Mouse (Mus musculus): Measurements from ENCODE around the gene BC048679. TPM values are rescaled to one million over a fixed set of nuclear protein-coding genes. Genes with fewer than 3 reads are reported as not detected.

The BC048679 gene
- total RNA-seq, 2 experiments from 2014 or later = not detected

DNA sequence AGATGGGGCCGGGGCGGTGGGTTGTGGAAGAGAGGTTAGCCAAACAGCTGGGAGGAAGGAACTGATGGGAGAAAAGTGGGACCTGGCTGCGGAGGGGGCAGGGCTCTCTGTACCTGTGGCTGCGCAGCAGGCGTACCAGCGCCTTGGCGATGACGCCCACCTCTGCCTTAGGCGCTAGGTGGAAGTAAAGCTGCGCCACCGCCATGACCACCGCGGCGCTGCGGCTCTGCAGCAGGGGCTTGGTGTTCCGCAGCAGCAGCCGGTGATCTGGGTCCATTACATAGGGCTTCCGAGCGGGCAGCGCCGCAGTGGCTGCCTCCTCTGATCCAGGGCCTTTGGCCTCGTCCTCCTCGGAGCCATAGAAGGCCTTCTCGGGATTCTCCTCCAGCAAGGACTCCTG is 21.2 kb downstream of the BC048679 start:
- DNase-seq = no peak

DNA sequence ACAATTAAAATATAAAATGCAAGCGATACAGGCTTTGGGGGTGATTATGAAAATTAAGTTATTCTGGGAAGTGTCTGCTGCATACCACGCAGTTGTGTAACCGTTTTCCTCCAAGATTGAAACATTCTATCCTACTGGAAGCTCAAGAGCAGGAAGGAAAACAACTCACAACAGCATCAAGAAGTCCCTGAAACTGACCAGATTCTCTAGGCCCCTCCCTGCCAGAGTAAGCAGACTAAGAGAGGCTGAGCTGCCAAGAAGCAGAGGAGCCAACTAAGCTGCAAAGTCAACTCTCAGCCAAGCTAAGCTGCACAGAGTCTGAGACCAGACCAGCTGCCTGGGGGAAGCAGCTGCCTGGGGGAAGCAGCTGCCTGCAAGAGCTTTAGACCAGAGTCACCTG is 22.9 kb downstream of the BC048679 start:
- DNase-seq = no peak

DNA sequence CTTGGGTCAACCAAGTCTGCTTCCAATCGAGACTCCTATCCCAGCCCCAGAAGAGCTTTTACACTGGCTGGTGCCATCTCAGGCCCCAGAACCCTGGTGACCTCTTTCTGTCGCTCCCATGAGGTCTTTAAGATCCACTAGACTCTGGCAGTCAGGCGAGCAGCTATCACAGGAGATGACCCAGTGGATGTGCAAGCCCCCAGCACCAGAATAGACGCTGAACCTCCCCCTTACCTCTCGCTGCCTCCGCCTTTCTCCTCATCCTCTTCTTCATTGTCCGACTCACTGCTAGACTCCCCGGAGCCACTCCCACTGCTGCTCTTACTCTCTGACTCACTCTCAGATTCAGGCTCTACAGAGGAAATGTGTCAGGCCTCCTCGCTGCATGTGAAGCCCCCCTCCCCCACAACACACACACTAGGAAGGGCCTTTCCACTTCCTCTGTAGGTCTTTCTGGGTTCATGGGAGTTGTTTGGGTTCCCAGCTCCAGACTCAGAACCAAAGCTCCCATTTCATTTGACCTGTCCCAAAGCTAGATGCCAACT is 33.1 kb downstream of the BC048679 start:
- DNase-seq = no peak

DNA sequence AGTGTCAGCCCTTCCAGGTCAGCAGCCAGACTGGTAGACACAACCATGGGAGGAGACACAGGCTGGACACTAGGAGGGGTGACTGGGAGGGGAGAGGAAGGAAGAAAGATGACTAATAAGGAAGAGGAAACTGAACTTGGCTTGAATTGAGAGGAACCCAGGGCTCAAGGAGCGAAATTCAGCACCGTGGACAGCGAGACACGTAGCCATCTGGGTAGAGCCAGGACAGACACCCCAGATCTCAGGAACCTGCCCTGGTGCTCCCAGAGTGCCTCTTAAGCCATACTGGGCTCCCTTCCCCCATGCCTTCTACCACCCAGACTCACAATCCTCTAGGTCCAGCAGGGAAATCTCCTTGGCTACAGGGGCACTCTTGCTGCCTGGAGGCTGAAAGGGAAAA is 34.0 kb downstream of the BC048679 start:
- no peak for DNase-seq

DNA sequence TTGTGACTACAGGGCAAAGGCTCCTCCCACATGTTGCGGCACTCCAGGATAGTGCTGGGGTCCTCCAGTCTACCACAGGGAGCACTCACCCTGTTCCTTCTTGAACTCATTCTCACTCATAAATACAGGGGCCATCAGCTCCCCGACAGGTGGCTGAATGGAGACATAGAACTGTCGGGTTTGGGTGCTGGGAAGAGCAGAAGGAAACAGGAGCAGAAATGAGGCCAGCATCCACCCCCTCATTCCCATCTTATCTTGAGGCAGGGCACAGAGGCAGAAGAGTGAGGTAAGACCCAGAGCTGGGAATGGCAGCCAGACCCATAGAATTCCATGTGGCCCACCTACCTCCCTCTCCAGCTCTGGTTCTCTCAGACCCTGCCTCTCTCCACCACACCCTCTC is 35.3 kb downstream of the BC048679 start:
- no peak for DNase-seq

DNA sequence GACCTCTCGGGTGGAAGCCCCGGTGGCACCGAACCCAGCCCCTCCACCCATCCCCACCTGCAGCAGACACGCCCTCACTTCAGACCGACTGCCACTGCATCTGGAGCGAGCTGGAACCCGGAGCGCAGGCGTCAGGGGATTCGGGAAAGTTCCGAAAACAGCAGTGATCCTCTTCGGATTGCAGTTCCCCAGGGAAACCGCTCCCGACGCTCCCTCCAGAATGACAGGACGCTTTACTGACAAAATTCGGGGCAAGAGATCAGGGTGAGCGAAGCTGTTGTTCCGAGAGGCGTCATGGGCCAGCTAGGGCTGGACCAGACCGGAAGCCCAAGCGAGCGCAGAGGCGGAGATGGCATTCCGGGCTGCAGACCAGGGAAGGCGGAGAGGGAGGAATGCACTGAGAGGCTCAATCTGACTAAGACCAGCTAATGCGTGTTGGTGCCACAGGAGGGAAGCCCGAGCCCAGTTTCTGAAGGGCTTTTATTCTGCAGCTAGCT is 42.9 kb downstream of the BC048679 start, which contains the start of gene Cpeb1:
TSS of gene Cpeb1 (minus strand) at position 311 of the 497 bp plus-strand sequence.
- DNase-seq = peak; percentile 81 to 86

DNA sequence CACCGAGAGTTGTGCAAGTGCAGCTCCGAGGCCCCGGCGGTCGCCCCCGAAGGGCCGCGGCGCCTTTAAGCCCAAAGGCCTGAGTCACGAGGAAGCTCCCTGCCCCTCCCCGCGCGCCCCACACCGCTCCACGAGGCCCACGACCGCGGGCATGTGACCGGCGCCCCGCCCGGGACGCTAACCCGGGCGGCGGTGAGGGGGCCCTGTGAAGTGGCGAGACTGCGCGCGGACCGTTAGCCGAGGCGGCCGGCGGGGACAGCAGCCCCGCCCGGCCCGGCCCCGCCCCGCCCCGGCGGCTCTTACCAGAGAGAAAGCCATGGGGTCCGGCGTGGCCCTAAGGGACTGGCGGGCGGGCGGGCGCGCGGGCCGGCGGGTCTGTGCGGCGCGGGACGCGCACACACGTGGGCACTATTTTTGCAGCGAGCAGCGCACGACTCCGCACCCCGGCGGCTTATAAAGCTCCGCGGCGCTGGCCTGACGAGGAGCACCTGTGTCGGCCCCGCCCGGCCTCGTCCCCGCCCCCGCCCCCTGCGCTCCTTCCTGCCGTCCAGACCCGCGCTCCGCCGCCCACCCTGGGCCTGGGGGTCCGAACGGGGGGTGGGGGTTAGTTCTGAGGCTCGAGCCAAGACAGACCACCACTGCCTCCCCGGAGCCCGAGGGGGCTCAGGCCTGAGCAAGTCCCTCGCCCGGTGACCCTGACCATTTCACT is 43.6 kb downstream of the BC048679 start:
- DNase-seq = peak; percentile 72 to 75

DNA sequence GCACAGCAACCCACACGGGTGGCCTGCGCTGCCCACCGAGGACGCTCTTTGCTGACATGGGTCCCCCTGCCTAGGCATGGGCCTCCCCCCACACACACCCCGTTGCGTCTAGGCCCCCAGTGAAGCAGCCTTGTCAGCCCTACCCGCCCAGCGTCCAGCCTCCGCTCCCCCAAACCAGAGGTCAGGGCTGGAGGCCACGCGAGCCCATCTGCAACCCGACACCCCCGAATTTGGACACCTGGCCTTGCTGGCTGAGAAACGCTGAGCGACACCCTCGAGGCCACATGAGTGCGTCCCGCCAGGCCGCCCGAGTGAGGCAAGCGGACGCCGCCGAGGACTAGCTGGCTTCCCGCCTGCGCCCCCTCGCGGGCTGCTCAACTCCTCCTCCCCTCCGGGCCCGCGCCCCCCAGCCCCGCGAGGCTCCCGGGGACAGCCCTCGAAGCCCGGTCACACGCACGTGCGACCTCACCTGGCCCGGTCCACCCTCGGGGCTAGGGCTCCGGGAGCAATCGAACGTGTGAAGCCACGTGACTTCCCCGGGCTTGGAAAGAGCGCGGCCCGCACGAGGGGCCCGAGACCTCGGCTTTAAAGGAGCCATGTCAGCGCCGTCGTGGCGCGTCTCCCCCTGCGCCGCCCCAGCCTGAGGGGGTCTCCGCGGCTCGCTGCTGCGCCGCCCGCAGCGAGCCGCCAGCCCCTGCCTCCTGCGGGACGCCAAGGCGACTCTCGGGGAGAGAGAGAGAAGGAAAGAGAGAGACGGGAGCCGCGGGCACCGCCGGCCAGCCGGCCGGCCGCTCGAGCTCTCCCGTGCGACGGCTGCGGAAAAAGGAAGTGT is 44.4 kb downstream of the BC048679 start:
- peak; percentile 48 to 68 for DNase-seq

DNA sequence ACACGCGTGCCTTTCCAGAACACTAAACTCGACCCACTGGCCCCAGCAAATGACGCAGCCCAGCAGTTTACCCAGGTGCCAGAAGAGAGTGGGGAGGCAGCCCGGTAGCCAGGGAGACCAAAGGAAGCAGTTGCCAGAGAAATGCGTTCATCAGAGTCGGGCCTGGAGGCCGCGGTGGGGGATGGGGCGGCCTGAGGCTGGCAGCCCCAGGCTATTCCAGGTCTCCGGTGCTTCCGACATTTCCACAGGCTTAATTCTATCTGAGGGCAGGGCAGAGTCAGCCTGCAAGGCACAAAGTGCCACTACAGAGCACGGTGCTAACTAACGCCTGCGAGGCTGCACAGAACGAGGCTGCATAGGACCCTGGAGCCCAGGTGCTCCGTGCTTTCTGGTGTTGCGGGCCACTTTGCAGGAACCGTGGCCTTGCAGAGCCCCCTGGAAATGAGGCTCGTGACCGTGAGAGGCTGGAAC is 45.1 kb downstream of the BC048679 start:
- peak; percentile 53 to 61 for DNase-seq

Other genes starting within 250 kb of the BC048679 start
- gene Rps17, start 153.0 kb downstream of the BC048679 start, total RNA-seq (2021) = 1,000 to 10,000 TPM in 1 of 2 experiments, 100 to 1,000 TPM in 1; 956 to 1,038 TPM
- 10 to 100 TPM; 18.6 to 20.3 TPM for gene Cpeb1, start 42.8 kb downstream of the BC048679 start, total RNA-seq (2021)
- not detected for gene Ap3b2, start 4.4 kb downstream of the BC048679 start, total RNA-seq (2021)
- 100 to 1,000 TPM; 322 to 355 TPM for gene Fsd2, start 68.7 kb upstream of the BC048679 start, total RNA-seq (2021)
- 1 to 10 TPM; 7.3 to 9.1 TPM for gene Whamm, start 73.0 kb upstream of the BC048679 start, total RNA-seq (2021)
- 10 to 100 TPM; 83.1 to 84.1 TPM for gene Homer2, start 209.2 kb upstream of the BC048679 start, total RNA-seq (2021)

All from heart, adult 18-20 months (tissue).